Mouse (Mus musculus) liver, embryonic 16.5 days (tissue): ENCODE results near the gene Mup13. TPM values are rescaled to one million over a fixed set of nuclear protein-coding genes. Genes with fewer than 3 reads are reported as not detected.
"Not testable (repeated sequence)": the region's sequence is repeated elsewhere in the genome, so short reads cannot be mapped to it uniquely, and the experiment has no call there.

Experiments used
- ATAC-seq: fragments of 200-750 bp; cut with Nextera tagmentation; 2 replicates; pipeline ENCODE4 v1.8.0; 2017; ENCODE audit warnings: low read depth, mild to moderate bottlenecking, moderate number of reproducible peaks, moderate library complexity
- H3K27ac ChIP-seq: fragments of 300-500 bp; sonication (generic); 2 replicates; pipeline ENCODE4 v1.5.1; 2014; ENCODE audit warnings: mild to moderate bottlenecking, low read length
- H3K27me3 ChIP-seq: fragments of 300-500 bp; sonication (generic); 2 replicates; pipeline ENCODE4 v1.6.1; 2014; ENCODE audit warnings: low read depth, low read length, mixed read lengths; ENCODE audit not compliant: control insufficient read depth, insufficient read depth
- H3K36me3 ChIP-seq: fragments of 300-500 bp; sonication (generic); 2 replicates; pipeline ENCODE4 v1.6.1; 2014; ENCODE audit warnings: mild to moderate bottlenecking; ENCODE audit not compliant: control insufficient read depth, insufficient read depth
- H3K4me1 ChIP-seq: fragments of 300-500 bp; sonication (generic); 2 replicates; pipeline ENCODE4 v1.6.1; 2014; ENCODE audit warnings: low read depth, low read length, mixed read lengths; ENCODE audit not compliant: control insufficient read depth
- H3K4me2 ChIP-seq: fragments of 300-500 bp; sonication (generic); 2 replicates; pipeline ENCODE4 v1.6.1; 2014; ENCODE audit warnings: low read depth, low read length, mixed read lengths
- H3K4me3 ChIP-seq: fragments of 300-500 bp; sonication (generic); 2 replicates; pipeline ENCODE4 v1.5.1; 2014; ENCODE audit warnings: low read depth, mild to moderate bottlenecking, low read length
- H3K9ac ChIP-seq: fragments of 300-500 bp; sonication (generic); 2 replicates; pipeline ENCODE4 v1.6.1; 2014; ENCODE audit warnings: low read depth, low read length
- H3K9me3 ChIP-seq: fragments of 300-500 bp; sonication (generic); replicated peaks from 2 replicates; pipeline ENCODE4 v1.6.1; 2016; ENCODE audit warnings: low read length; ENCODE audit not compliant: control insufficient read depth
- WGBS: fragments of 180-500 bp; shearing (Covaris S2); extraction: QIAGEN DNeasy Blood & Tissue Kit; methylation state at CpG from one replicate; pipeline ENCODE4 v1.1.7; 2014; ENCODE audit not compliant: insufficient replicate concordance; 5-methylcytosine and 5-hydroxymethylcytosine counted together
- polyA plus RNA-seq: library from polyadenylated mRNA; unstranded; fragments of >200 nt; fragmentation: Nextera tagmentation; extraction: Ambion mirVana; gene quantifications from 2 replicates; pipeline ENCODE4 v1.2.1, GENCODE M21; 2015

Mup13 gene
- polyA plus RNA-seq = not detected in 2 replicates

DNA sequence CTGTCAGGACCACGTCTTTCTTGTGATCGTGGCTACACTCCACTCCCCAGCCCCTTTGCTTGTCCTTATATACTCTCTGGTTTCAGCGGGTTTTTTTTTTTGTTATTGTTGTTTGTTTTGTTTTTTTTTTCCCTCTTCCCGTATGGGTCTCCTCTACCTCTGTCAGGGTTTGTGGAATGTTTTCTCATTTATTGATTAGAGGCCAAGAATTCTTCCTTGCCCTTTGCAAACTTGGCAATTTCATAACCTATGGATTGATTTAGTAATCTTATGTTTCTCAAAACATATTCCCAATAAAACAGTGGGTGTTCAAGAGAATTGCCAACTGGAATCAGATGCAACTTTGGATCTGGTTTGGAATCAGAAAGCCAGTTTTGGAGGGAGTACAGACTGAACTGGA, at the start of gene Mup13:
TSS of gene Mup13 (minus strand) at position 101 of the 400 bp plus-strand sequence.
- not testable (repeated sequence) for H3K4me2 ChIP-seq, ATAC-seq, H3K27me3 ChIP-seq, H3K4me3 ChIP-seq, H3K9me3 ChIP-seq, H3K4me1 ChIP-seq, H3K27ac ChIP-seq, H3K9ac ChIP-seq, H3K36me3 ChIP-seq
- 57% methylated on average over 4 of the region's 4 CpGs for WGBS

Other genes with a start within 250 kb of the Mup13 start
- gene Mup14, start 75.7 kb upstream of the Mup13 start, polyA plus RNA-seq = not detected in 2 replicates
- not detected in 2 replicates for gene Mup15, start 211.5 kb upstream of the Mup13 start, polyA plus RNA-seq